Mouse (Mus musculus): Measurements from ENCODE around the gene Tsc1. TPM values are rescaled to one million over a fixed set of nuclear protein-coding genes. Genes with fewer than 3 reads are reported as not detected.

Tsc1 gene
- polyA plus RNA-seq, 1 experiment from 2014 or later, result 17.2 TPM

DNA sequence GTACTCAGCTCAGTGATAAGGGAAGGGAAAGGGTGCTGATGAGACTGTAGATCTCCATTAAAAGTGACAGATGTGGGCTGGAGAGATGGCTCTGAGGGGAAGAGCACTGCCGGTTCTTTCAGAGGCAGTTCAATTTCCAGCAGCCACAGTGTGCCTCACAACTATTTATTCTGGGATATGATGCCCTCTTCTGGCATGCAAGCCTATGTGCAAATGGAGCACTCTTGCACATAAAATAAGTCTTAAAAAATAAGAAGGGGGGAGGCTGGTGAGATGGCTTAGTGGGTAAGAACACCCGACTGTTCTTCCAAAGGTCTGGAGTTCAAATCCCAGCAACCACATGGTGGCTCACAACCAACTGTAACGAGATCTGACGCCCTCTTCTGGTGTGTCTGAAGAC lies 7.9 kb upstream of the Tsc1 start:
- H3K9ac ChIP-seq (ENCODE audit: low read length), result no peak overlapping the region
- DNase-seq (ENCODE audit: low spot score), result no peak
- H3K27me3 ChIP-seq (replicated peaks; ENCODE audit: control insufficient read depth, insufficient read depth, low read length), result no peaks in the 10 kb centered on the region
- no peak overlapping the region for H3K4me2 ChIP-seq (ENCODE audit: low read length)
- 54% methylated on average over 4 of the region's 4 CpGs for WGBS
- no peak overlapping the region for H3K27ac ChIP-seq (ENCODE audit: low read depth)
- H3K4me3 ChIP-seq (ENCODE audit: low read depth, low read length), result no peak overlapping the region
- H3K4me1 ChIP-seq (replicated peaks; ENCODE audit: control insufficient read depth, insufficient read depth, low read length), result peaks cover 5% of the 10 kb centered on the region; the same call in 1 of the 2 replicates
- H3K36me3 ChIP-seq (ENCODE audit: control insufficient read depth, insufficient read depth, low read length), result no peaks in the 10 kb centered on the region
- no peaks in the 10 kb centered on the region for H3K9me3 ChIP-seq (ENCODE audit: control insufficient read depth, low read length)
- ATAC-seq (replicated peaks; ENCODE audit: low FRiP score, low TSS enrichment, low read depth), result no peak

DNA sequence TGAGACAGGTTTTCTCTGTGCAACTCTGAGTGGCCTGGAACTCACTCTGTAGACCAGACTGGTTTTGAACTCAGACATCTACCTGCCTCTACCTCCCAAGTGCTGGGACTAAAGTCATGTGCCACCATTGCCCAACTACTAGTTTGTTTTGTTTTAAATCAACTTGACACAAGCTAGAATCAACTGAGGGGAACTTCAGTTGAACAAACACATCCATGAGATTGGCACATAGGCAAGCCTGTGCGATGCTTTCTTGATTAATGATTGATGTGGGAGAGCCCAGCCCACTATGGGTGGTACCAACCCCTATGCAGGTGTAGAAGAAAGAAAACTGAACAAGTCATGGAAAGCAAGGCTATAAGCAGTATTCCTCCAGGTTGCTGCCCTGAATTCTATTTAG lies 5.8 kb upstream of the Tsc1 start:
- Histone ChIP-seq H3K4me3 (ENCODE audit: low read depth, low read length) (no peak overlapping the region), H3K9ac (ENCODE audit: low read length) (no peak overlapping the region), H3K27ac (ENCODE audit: low read depth) (no peak overlapping the region), H3K4me2 (ENCODE audit: low read length) (no peak overlapping the region), H3K9me3 (ENCODE audit: control insufficient read depth, low read length) (no peaks in the 10 kb centered on the region), H3K36me3 (ENCODE audit: control insufficient read depth, insufficient read depth, low read length) (no peaks in the 10 kb centered on the region), H3K27me3 (replicated peaks; ENCODE audit: control insufficient read depth, insufficient read depth, low read length) (no peaks in the 10 kb centered on the region), H3K4me1 (replicated peaks; ENCODE audit: control insufficient read depth, insufficient read depth, low read length) (peaks cover 8% of the 10 kb centered on the region)
- DNase-seq (ENCODE audit: low spot score) (no peak), ATAC-seq (replicated peaks; ENCODE audit: low FRiP score, low TSS enrichment, low read depth) (no peak)
- WGBS, result 81% methylated on average over 1 of the region's 1 CpGs

DNA sequence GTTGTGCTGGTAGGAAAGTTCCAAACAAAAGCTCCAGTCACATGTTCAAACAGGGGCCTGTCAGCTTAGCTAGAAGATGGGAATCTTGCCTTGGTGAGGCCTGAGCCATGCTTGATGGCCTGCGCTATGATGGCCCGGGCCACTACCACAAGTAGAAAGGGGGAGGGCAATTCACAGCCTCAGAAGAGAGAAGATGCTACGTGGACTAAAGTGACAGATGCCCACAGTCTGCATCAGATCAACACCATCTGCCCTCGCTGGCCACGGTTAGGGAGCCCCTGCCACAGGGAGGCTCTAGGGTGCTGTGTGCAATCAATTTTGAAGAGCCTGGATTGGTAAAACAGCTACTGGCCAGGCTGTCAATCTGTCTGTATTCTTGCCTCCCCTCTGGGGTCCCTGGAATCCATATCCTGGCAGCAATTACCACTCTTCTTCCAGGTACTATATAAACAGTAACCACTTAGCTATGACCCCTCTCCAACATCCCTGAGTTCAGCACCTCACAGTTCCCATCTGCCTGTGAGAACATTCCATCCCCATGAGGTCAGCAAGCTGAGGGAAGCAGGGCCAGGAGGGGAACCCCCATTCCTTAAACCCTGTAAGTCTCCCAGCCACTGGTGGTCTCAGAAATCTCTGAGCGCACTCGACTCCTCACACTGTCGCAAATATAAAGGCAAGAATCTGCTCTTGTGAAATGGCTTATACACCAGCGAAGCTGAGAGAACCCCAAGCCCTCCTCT lies 3.8 kb upstream of the Tsc1 start:
- Histone ChIP-seq H3K27ac (ENCODE audit: low read depth) (no peak overlapping the region), H3K4me1 (replicated peaks; ENCODE audit: control insufficient read depth, insufficient read depth, low read length) (peaks cover 17% of the 10 kb centered on the region), H3K36me3 (ENCODE audit: control insufficient read depth, insufficient read depth, low read length) (no peaks in the 10 kb centered on the region), H3K9ac (ENCODE audit: low read length) (no peak overlapping the region), H3K4me3 (ENCODE audit: low read depth, low read length) (no peak overlapping the region), H3K9me3 (ENCODE audit: control insufficient read depth, low read length) (no peaks in the 10 kb centered on the region), H3K4me2 (ENCODE audit: low read length) (no peak overlapping the region), H3K27me3 (replicated peaks; ENCODE audit: control insufficient read depth, insufficient read depth, low read length) (no peaks in the 10 kb centered on the region)
- ATAC-seq (replicated peaks; ENCODE audit: low FRiP score, low TSS enrichment, low read depth) (no peak), DNase-seq (ENCODE audit: low spot score) (no peak)
- 50% methylated on average over 9 of the region's 9 CpGs for WGBS

DNA sequence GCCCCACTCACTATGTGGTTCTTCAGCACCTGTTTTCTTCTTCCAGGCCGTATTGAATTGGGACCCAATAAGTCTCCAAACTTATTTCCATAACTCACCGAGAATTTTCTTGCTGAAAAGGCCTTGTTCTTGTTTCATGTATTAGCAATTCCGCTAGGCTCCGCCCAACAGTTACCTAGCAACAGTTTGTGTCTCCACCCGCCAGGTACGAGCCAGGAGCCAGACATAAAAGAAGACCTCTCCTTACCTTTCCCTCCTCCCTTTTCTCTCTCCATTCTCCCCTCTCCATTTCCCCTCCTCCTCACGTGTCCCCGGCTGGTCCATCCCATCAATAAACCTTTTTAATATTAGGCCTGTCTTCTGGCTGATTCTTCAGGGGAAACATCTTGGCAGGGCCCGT lies 2.7 kb upstream of the Tsc1 start:
- WGBS, result 19% methylated on average over 9 of the region's 9 CpGs
- Histone ChIP-seq H3K9me3 (ENCODE audit: control insufficient read depth, low read length) (no peaks in the 10 kb centered on the region), H3K4me2 (ENCODE audit: low read length) (peak overlapping the region; percentile 31), H3K36me3 (ENCODE audit: control insufficient read depth, insufficient read depth, low read length) (no peaks in the 10 kb centered on the region), H3K27ac (ENCODE audit: low read depth) (0 out of 2 replicates have a peak overlapping the region, but pooled peaks have one; percentile 33), H3K27me3 (replicated peaks; ENCODE audit: control insufficient read depth, insufficient read depth, low read length) (no peaks in the 10 kb centered on the region), H3K9ac (ENCODE audit: low read length) (no peak overlapping the region), H3K4me3 (ENCODE audit: low read depth, low read length) (no peak overlapping the region), H3K4me1 (replicated peaks; ENCODE audit: control insufficient read depth, insufficient read depth, low read length) (peaks cover 24% of the 10 kb centered on the region)
- ATAC-seq (replicated peaks; ENCODE audit: low FRiP score, low TSS enrichment, low read depth) (no peak), DNase-seq (ENCODE audit: low spot score) (peak; percentile 67)

DNA sequence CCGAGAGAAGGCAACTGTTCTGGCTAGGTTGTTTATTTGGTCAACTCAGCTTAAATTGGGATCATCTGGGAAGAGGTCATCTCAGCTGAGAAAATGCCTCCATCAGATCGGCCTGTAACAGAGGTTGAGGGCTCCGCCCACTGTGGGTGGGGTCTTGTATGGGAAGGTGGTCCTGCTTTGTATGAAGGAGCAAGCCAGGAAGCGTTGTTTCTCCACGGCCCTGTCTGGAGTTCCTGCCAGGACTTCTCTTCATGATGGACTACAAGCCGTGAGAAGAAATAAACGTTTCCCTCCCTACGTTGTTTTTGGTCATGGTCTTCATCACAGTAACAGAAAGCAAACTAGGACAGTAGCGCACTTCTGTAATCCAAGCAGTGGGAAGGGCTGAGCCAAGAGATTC lies 2.1 kb upstream of the Tsc1 start:
- ATAC-seq (replicated peaks; ENCODE audit: low FRiP score, low TSS enrichment, low read depth), result no peak
- Histone ChIP-seq H3K4me2 (ENCODE audit: low read length) (peak overlapping the region; percentile 31), H3K27me3 (replicated peaks; ENCODE audit: control insufficient read depth, insufficient read depth, low read length) (no peaks in the 10 kb centered on the region), H3K9ac (ENCODE audit: low read length) (no peak overlapping the region), H3K4me1 (replicated peaks; ENCODE audit: control insufficient read depth, insufficient read depth, low read length) (peaks cover 24% of the 10 kb centered on the region), H3K27ac (ENCODE audit: low read depth) (0 out of 2 replicates have a peak overlapping the region, but pooled peaks have one; percentile 33), H3K9me3 (ENCODE audit: control insufficient read depth, low read length) (no peaks in the 10 kb centered on the region), H3K4me3 (ENCODE audit: low read depth, low read length) (no peak overlapping the region), H3K36me3 (ENCODE audit: control insufficient read depth, insufficient read depth, low read length) (no peaks in the 10 kb centered on the region)
- WGBS, result 7% methylated on average over 9 of the region's 9 CpGs
- DNase-seq (ENCODE audit: low spot score), result peak; percentile 69

DNA sequence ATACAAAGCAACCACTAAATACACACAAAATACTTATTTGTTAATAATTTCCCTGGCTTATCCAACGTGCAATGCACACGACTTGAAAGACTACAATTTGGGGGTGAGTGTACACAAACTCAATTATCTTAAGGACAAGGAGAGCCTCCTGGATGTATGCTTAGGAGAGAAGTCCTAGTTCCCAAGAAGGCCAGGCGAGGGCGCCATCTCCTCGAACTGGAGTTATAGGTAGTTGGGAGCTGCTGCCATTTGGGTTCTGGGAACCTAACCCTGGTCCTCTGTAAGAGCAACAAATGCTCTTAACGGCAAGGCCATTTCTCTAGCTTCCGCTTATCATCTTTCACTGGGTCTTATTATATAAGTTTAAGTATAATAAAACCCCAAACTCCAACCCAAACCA lies 1.2 kb upstream of the Tsc1 start:
- DNase-seq (ENCODE audit: low spot score), result no peak
- no peaks in the 10 kb centered on the region for H3K27me3 ChIP-seq (replicated peaks; ENCODE audit: control insufficient read depth, insufficient read depth, low read length)

DNA sequence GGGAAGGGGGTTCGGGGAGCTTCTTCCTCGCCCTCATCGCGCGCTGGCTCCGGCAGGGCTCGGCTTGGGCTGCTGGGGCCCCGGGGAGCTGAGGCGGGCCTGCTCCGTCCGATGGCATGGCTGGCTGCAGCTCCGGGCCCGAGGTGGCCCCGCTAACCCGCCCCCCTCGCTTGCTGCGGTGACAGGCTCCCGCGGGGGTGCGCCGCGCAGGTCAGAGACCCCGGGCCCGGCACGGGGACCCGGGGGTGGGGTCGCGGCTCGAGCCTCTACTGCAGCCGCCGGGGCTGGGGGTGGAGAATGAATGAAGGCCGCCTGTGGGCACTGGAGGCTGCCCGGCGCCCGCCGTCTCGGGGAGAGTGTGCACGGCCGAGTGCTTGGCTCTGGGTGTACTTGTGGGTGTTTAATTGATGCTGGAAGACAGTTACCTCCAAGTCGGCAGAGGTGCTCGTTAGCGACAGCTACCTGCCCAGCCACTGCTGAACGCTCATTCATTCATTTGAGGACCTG lies 460 bp downstream of the Tsc1 start:
- H3K9me3 ChIP-seq (ENCODE audit: control insufficient read depth, low read length), result no peaks in the 10 kb centered on the region
- peak overlapping the region; percentile 97 for H3K4me3 ChIP-seq (ENCODE audit: low read depth, low read length)
- peaks cover 24% of the 10 kb centered on the region for H3K4me1 ChIP-seq (replicated peaks; ENCODE audit: control insufficient read depth, insufficient read depth, low read length)
- no peaks in the 10 kb centered on the region for H3K36me3 ChIP-seq (ENCODE audit: control insufficient read depth, insufficient read depth, low read length)
- peak overlapping the region; percentile 88 for H3K27ac ChIP-seq (ENCODE audit: low read depth)
- WGBS, result 1% methylated on average over 43 of the region's 43 CpGs
- H3K9ac ChIP-seq (ENCODE audit: low read length), result peak overlapping the region; percentile 86
- DNase-seq (ENCODE audit: low spot score) (peak; percentile 79), ATAC-seq (replicated peaks; ENCODE audit: low FRiP score, low TSS enrichment, low read depth) (peak; percentile 61)
- H3K27me3 ChIP-seq (replicated peaks; ENCODE audit: control insufficient read depth, insufficient read depth, low read length), result no peaks in the 10 kb centered on the region
- H3K4me2 ChIP-seq (ENCODE audit: low read length), result peak overlapping the region; percentile 88

More for the DNA sequence above, 1.2 kb upstream of the Tsc1 start:
- no peaks in the 10 kb centered on the region for H3K9me3 ChIP-seq (ENCODE audit: control insufficient read depth, low read length)
- H3K4me2 ChIP-seq (ENCODE audit: low read length), result no peak overlapping the region
- H3K36me3 ChIP-seq (ENCODE audit: control insufficient read depth, insufficient read depth, low read length), result no peaks in the 10 kb centered on the region
- ATAC-seq (replicated peaks; ENCODE audit: low FRiP score, low TSS enrichment, low read depth), result no peak
- no peak overlapping the region for H3K27ac ChIP-seq (ENCODE audit: low read depth)
- H3K4me1 ChIP-seq (replicated peaks; ENCODE audit: control insufficient read depth, insufficient read depth, low read length), result peaks cover 24% of the 10 kb centered on the region
- 56% methylated on average over 7 of the region's 7 CpGs for WGBS
- no peak overlapping the region for H3K4me3 ChIP-seq (ENCODE audit: low read depth, low read length)
- no peak overlapping the region for H3K9ac ChIP-seq (ENCODE audit: low read length)

DNA sequence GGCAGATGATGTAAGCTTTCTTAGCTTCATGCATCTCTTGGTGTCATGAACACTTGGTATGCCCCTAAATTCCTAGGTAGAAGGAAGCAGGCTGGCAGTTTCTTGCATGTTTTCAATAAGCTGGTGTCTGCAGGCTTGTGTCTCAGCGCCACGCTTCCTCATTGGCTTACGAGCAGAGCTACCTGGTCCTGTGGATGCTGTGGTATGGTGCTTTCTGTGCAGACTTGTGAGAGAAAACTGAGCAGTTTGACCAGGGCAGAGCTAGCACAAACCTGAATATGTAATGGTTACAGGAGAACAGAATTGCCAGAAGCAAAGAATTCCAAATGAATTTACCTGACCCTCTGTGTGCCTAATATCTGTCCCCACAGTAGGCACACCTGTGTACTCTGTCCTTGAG lies 2.1 kb downstream of the Tsc1 start:
- Histone ChIP-seq H3K36me3 (ENCODE audit: control insufficient read depth, insufficient read depth, low read length) (no peaks in the 10 kb centered on the region), H3K4me3 (ENCODE audit: low read depth, low read length) (no peak overlapping the region), H3K4me2 (ENCODE audit: low read length) (no peak overlapping the region), H3K9ac (ENCODE audit: low read length) (no peak overlapping the region), H3K9me3 (ENCODE audit: control insufficient read depth, low read length) (no peaks in the 10 kb centered on the region), H3K27ac (ENCODE audit: low read depth) (no peak overlapping the region), H3K4me1 (replicated peaks; ENCODE audit: control insufficient read depth, insufficient read depth, low read length) (peaks cover 24% of the 10 kb centered on the region), H3K27me3 (replicated peaks; ENCODE audit: control insufficient read depth, insufficient read depth, low read length) (no peaks in the 10 kb centered on the region)
- no peak for ATAC-seq (replicated peaks; ENCODE audit: low FRiP score, low TSS enrichment, low read depth)
- 87% methylated on average over 3 of the region's 3 CpGs for WGBS
- no peak for DNase-seq (ENCODE audit: low spot score)

DNA sequence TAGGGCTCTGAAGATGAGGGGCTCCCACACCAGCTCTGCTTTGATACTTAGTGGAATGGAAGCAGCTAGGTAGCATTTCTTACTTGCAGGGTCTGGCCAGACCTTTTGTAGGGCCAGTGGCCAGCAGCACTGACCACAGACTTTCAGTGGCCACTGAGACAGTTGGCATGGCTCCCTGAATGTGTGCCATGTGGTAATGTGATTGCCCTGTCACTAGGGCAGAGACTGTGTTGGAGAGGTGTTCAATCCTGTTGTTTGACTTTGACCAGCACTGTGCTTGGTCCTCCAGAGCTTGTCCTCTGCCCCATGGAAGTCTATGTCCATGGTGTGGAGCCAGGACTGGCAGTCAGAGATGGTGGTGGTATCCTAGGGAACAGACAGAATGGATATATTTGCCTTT lies 9.5 kb downstream of the Tsc1 start:
- ATAC-seq (replicated peaks; ENCODE audit: low FRiP score, low TSS enrichment, low read depth) (no peak), DNase-seq (ENCODE audit: low spot score) (no peak)
- H3K27me3 ChIP-seq (replicated peaks; ENCODE audit: control insufficient read depth, insufficient read depth, low read length), result no peaks in the 10 kb centered on the region
- peaks cover 10% of the 10 kb centered on the region; the same call in 1 of the 2 replicates for H3K36me3 ChIP-seq (ENCODE audit: control insufficient read depth, insufficient read depth, low read length)
- no peak overlapping the region for H3K4me2 ChIP-seq (ENCODE audit: low read length)
- no peak overlapping the region for H3K9ac ChIP-seq (ENCODE audit: low read length)
- H3K4me3 ChIP-seq (ENCODE audit: low read depth, low read length), result no peak overlapping the region
- H3K9me3 ChIP-seq (ENCODE audit: control insufficient read depth, low read length), result no peaks in the 10 kb centered on the region
- H3K27ac ChIP-seq (ENCODE audit: low read depth), result no peak overlapping the region
- no peaks in the 10 kb centered on the region for H3K4me1 ChIP-seq (replicated peaks; ENCODE audit: control insufficient read depth, insufficient read depth, low read length)
